Mouse (Mus musculus) bone marrow macrophage, adult 2 months (primary cell): ENCODE results near the gene Cobl.

Experiments
- CTCF ChIP-seq: IDR thresholded peaks from 2 replicates; pipeline ENCODE4 v1.5.1; 2012; ENCODE audit warnings: low read depth, mild to moderate bottlenecking, low read length, moderate library complexity
- POLR2A ChIP-seq: IDR thresholded peaks from 2 replicates; pipeline ENCODE4 v1.6.1; 2012; ENCODE audit warnings: mild to moderate bottlenecking, low read depth, low read length, borderline replicate concordance

- no peak for TF ChIP-seq POLR2A
- TF ChIP-seq CTCF: no peak
Measured at GRCm38 (mm10) chr11:12319318-12319717, 145.4 kb downstream of the Cobl start.
